Mouse (Mus musculus) retina, adult 2 months (tissue): Measurements from ENCODE around the gene Tspo2.
"Not testable (repeated sequence)": the region's sequence is repeated elsewhere in the genome, so short reads cannot be mapped to it uniquely, and the experiment has no call there.

Experiments
- DNase-seq: peaks from one replicate; pipeline ENCODE4 v3.0.0-alpha.2; 2012; ENCODE audit warnings: low read depth, low spot score

Gene Tspo2

GRCm38 (mm10) chr17:48451353-48451675 lies at the start of gene Tspo2:
Gene Tspo2, minus strand, starts transcription at chr17:48451522.
- no peak for DNase-seq

GRCm38 (mm10) chr17:48500846-48501445 lies 49.6 kb upstream of the Tspo2 start:
- DNase-seq: no peak

DNA sequence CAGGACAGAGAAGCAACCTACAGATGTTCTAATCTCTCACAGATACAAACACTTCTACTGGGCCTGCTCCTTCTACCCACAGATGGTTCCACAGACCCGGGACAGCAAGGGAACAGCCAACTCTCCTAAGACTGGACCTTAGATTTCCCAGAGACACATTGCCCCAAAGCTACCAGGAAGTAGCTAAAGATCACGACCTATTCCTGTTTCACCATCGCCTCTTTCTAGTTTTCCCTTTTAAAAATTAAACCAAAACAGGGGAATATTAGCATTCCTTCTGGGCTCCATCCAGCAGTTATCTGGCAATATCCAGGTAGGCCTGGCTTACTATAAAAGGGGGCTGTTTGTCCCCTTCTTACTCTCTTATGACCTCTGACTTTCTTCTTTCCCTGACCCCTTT lies 46.7 kb upstream of the Tspo2 start:
- no peak for DNase-seq

DNA sequence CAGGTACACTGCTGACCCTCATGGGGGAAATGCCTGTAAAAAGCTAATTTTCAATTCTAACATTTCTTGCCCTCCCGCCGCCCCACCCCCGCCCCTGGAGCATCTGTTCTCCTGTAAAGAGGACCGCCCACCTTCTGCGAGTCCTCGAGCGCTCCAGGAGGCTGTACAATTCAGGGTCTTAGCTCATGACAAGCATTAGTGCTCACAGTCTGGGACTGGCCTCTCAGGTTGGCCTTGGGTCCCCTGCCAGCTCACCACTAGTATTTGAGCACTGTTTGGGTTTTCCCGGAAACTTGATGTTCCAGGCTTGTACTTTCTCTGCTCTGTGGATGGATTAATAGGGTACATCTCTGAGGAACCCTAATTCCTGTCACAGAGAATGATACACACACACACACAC lies 42.7 kb upstream of the Tspo2 start:
- DNase-seq: no peak

- no peak for DNase-seq
Measured at GRCm38 (mm10) chr17:48493582-48493981, 42.3 kb upstream of the Tspo2 start.

DNA sequence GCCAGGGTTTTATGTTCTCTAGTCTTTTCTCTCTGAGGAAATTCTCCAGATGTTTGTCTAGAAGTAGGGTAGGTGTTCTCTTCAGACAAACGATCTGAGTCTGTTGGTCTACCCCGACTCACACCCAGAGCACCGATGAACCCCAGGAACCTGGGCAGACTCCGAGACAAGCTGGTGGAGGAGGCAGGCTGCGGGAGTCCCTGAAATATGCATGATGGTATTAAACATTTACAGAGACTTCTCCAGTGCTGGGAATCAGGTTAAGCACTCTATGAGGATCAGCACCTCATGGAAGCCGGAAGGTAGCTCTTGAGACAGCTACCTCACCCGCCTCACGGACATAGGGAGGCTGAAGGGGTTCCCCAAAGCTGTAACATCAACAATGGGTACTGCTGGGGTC lies 41.3 kb upstream of the Tspo2 start:
- no peak for DNase-seq

DNA sequence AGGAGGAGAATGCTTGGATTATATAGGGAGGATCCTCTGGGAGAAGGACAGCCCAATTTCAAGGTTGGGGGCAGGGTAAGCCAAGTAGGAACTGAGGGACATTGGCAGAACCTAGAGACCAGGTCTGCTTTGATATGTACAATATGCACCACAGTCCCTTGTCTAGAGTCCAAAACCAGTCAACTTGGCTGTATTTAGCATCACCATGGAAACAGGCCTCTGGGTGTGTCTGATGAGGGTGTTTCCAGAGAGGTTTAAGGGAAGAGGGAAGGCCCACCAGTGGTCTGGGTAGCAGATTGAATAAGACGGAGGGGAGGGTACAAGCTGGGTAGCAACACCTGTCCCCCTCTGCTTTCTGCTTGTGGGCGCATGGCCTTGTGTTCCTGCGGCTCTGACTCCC lies 38.1 kb upstream of the Tspo2 start:
- no peak for DNase-seq

- DNase-seq: no peak
Measured at GRCm38 (mm10) chr17:48484191-48484590, 32.9 kb upstream of the Tspo2 start.

- no peak for DNase-seq
Measured at GRCm38 (mm10) chr17:48483764-48484163, 32.4 kb upstream of the Tspo2 start.

DNA sequence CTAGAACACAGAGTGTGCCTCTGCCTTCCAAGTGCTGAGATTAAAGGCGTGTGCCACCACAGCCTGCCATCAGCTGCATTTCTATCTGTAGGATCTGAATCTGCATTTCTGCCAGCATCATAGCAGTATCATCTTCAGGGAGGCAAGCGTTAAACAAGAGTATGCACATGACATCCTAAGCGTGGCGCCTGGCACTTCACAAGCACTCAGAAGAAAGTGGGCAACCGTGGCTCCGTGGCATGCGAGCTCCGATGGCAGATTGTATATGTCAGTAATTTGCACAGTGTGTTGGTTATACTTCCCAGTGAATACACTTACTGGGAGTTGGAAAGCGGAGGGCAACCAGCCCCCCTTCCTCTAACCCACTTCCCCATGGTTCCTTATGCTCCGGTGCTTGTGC lies 28.6 kb upstream of the Tspo2 start:
- DNase-seq: no peak

GRCm38 (mm10) chr17:48475444-48475843 lies 24.1 kb upstream of the Tspo2 start:
- DNase-seq: no peak

DNA sequence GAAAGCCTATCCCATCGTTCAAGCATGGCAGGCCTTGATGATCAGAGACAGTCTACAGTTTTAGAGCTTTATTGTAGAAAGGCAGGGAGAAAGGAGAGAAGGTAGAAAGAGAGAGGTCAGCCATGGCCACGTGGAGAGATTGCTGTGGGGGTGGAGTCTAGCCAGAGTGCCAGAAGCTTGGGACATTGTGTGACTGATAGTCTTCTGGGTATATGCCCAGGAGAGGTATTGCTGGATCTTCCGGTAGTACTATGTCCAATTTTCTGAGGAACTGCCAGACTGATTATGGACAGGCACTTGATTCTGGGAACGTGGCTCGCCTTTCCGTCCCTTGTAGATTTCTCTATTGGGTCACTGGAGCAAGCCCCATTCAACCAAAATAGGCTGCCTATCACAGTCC lies 23.0 kb upstream of the Tspo2 start:
- not testable (repeated sequence) for DNase-seq

DNA sequence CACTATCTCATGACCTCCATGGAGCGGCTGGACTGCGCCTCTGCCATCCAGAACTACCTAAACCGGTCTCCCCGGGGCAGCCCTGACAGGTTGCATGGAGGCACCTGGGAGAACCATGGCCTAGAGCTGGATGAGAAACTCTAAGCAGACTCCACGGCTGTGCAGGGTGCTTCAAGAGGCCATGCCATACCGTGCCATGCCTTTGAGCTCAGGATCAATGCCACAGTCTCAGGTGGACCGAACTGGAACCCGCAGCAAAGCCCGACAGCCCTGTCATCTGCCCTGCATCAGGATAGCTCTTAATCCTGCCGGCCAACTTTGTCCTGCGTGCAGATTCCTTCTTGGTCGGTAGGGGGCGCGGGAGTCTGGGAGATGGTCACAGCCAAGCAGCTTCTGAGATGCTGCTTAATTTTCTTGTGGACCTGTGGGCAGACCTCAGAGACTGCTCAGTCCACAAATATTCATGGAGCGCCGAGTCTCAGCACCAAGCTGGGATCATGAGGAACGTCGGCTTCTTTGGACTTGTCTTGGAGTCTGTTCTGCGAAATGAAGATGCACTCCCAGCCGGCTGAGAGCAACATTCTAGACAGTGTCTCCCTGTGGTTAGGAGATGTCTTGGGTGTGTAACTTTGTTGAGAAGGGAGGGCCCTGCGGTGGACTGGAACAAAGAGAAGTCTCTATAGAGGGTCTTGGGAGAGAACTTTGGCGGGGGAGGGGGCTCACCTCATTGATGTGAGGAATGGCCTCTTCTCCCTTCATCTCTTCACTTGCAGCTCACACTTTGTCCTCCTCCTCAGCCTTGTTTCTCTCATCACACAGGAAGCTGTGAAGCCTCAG lies 16.3 kb upstream of the Tspo2 start:
- peak; percentile 62 for DNase-seq

GRCm38 (mm10) chr17:48466769-48467394 lies 15.6 kb upstream of the Tspo2 start:
- DNase-seq: no peak

DNA sequence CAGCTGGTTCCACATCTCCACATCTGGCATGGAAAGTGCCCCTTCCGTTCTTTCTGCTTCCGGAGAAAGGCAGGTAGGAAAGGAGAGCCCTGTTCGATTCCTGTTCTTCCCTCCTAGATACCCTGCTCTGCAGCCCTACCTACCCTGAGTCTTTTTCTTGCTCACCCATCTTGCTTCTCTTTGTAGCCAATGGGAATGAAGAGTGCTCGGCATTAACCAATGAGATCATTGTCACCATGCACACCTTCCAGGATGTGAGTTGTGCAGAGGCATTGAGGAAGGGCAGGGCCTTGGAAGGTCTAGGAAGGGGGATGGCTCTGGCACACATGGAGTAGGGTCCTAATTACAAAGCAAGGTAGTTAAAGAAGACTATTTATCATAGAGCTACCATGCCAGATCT lies 12.1 kb upstream of the Tspo2 start:
- DNase-seq: no peak

DNA sequence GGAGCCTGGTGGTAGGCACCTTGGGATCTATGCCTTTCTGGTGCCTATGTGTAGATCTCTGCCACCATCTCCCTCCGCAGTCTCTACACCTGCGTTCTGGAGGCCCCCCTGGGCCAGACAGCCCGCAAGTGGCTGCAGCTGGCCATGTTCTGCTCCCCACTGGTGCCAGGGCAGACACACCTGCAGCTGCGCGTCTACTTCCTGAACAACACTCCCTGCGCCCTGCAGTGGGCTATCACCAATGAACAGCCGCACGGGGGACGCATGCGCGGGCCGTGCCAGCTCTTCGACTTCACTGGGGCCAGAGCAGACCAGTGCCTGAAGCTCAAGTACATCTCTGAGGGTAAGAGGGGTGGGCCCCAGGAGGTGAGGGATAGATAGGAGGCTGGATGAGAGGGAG lies 10.8 kb upstream of the Tspo2 start:
- no peak for DNase-seq

DNA sequence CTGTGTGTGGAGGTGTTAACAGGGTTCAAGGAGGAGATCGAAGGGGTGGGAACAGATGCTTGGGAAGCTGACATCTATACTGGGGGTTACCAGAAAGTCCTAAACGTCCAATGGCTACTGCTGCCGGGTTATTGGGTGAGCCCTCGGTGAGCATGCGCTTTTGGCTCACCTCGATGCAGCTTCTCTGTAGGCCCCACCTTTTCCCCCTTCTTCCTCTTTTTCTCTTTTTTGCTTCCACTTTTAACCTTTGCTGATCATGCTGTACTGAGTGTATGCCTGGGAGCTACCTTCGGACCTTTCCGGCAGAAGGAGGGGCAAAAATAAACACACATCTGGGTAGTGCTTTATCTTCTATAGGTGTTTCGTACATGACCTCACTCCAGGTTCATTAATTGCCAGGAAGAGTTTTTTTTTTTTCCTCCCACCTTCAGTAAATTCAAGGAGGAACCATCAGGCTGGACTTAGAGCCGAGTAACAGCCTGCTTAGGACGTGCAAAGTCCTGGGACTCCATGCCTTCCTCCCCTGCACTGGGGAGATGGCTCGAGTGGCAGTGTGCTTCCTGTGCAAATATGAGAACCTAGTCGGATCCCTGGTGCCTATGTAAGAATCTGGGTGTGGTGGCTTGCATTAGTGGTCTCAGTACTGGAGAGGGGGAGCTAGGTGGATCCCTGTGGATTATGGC lies 6.8 kb upstream of the Tspo2 start:
- DNase-seq: no peak

DNA sequence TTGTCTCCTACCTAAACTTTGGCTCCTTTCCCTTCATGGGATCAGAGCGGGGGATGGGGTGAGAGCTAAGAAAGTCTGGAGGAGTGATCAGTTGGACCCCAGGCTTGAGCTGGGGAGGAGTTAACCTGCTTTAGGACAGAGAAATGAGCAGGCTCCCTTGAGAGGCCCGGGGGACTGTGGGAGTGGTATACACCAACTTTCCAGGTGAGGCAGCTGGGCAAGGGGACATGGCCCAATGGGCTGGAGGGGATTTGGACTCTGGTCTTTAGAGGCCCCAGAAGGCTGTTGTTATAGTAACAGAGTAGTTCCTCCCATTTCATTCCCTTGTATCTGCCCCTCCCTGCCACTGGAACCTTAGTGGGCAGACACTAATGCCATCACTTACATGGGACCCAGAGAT lies 4.6 kb upstream of the Tspo2 start:
- DNase-seq: no peak

GRCm38 (mm10) chr17:48454688-48455087 lies 3.4 kb upstream of the Tspo2 start, which contains the start of gene Unc5cl:
Gene Unc5cl, plus strand, starts transcription at chr17:48454901.
- DNase-seq: no peak

GRCm38 (mm10) chr17:48454190-48454589 lies 2.9 kb upstream of the Tspo2 start:
- DNase-seq: no peak

DNA sequence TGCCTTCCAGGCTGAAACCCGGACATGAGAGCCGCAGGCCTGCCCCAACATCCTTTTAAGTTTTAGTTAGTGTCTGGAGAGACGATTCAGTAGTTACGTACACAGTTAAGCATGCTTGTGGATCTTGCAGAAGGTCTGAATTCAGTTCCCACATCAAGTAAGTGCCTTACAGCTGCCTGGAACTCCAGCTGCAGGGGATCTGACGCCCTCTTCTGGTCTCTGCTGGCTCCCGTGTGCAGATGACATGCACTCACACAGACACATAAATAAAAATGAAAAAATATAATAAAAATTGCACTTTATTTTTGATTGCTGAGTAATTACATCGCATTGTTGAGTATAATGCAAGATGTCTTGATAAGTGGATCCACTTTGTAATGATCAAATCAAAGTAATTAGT lies 2.2 kb upstream of the Tspo2 start:
- DNase-seq: no peak

DNA sequence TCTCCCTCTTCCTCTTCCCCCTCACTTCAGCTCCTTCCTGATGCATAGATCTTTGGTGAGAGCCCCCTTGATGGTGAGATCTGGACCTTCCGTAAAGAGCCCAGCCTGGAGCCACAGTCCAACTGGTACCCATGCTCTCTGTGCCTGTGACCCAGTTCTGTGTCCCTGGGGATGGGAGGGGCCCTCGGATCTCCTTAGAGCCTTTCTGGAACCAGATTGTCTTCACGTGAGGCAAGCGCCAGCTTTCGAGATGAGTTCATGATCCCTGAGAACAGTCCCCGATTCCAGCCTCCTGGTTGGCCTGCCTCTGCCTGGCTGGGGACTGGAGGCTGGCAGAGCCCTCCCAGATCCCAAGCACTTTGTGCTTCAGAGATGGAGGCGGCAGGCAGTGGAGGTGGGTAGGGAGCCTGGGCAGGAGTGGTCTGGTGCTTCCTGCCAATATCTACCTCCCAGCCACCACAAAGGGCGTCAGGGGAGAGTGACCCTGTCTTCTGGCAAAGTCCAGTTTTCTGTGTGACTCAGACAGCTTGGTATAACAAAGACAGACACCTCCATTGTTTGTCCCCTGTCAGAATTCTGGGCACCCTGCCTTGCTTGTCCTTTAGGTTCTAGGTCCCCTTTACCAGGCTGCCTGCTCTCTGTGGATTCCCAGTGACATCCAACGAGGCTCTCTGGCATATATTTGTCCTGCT lies 577 bp upstream of the Tspo2 start:
- no peak for DNase-seq
